Mouse (Mus musculus) C3H10T1/2 (cell line): ENCODE measurements around the gene D1Pas1. TPM values are rescaled to one million over a fixed set of nuclear protein-coding genes. Genes with fewer than 3 reads are reported as not detected.

Experiments used
- polyA plus RNA-seq, 2 experiments: library from polyadenylated mRNA; unstranded; fragments of >200 nt; fragmentation: generic; extraction: Trizol; gene quantifications; one replicate each; pipeline ENCODE4 v1.2.1; 2012; ENCODE audit warnings: missing spikeins in 2 of 2

The D1Pas1 gene
- not detected for polyA plus RNA-seq

GRCm38 (mm10) chr1:186967201-186967812 is at the start of gene D1Pas1:
TSS of gene D1Pas1 (plus strand) at chr1:186967416.

Other genes with a start within 250 kb of the D1Pas1 start
- gene Rrp15, start 218.1 kb upstream of the D1Pas1 start, polyA plus RNA-seq = 10 to 100 TPM; 11.1 to 13.6 TPM
- gene Spata17, start 248.0 kb downstream of the D1Pas1 start, polyA plus RNA-seq = under 1 TPM in 1 of 2 experiments, not detected in 1; 0.24 TPM
- 1 to 10 TPM in 1 of 2 experiments, under 1 TPM in 1; 0.37 to 3.3 TPM for gene Gpatch2, start 248.1 kb downstream of the D1Pas1 start, polyA plus RNA-seq